Mouse (Mus musculus) E14TG2a.4 (cell line): ENCODE measurements around the gene Runx2.

Source experiments
- H3K27me3 ChIP-seq: 2 replicates; pipeline ENCODE4 v1.6.1; 2014; ENCODE audit warnings: low read length, control low read depth; ENCODE audit not compliant: insufficient read depth
- H3K36me3 ChIP-seq: 2 replicates; pipeline ENCODE4 v1.6.1; 2014; ENCODE audit warnings: low read length, control low read depth; ENCODE audit not compliant: insufficient read depth
- H3K4me1 ChIP-seq: replicated peaks from 2 replicates; pipeline ENCODE4 v1.6.1; 2014; ENCODE audit warnings: low read depth, low read length, control low read depth
- H3K4me3 ChIP-seq: replicated peaks from 2 replicates; pipeline ENCODE4 v1.5.1; 2014; ENCODE audit warnings: mild to moderate bottlenecking, low read length
- H3K9me3 ChIP-seq: 2 replicates; pipeline ENCODE4 v1.6.1; 2014; ENCODE audit warnings: low read length, control low read depth
- CTCF ChIP-seq: conservative IDR thresholded peaks from 2 replicates; pipeline ENCODE4 v1.5.1; 2014; ENCODE audit warnings: low read length
- NANOG ChIP-seq: IDR thresholded peaks from 2 replicates; pipeline ENCODE4 v1.6.1; 2014; ENCODE audit warnings: borderline replicate concordance, low read length, mixed read lengths
- POU5F1 ChIP-seq: IDR thresholded peaks from 2 replicates; pipeline ENCODE4 v1.6.1; 2014; ENCODE audit warnings: low read length, borderline replicate concordance

Runx2 gene

DNA sequence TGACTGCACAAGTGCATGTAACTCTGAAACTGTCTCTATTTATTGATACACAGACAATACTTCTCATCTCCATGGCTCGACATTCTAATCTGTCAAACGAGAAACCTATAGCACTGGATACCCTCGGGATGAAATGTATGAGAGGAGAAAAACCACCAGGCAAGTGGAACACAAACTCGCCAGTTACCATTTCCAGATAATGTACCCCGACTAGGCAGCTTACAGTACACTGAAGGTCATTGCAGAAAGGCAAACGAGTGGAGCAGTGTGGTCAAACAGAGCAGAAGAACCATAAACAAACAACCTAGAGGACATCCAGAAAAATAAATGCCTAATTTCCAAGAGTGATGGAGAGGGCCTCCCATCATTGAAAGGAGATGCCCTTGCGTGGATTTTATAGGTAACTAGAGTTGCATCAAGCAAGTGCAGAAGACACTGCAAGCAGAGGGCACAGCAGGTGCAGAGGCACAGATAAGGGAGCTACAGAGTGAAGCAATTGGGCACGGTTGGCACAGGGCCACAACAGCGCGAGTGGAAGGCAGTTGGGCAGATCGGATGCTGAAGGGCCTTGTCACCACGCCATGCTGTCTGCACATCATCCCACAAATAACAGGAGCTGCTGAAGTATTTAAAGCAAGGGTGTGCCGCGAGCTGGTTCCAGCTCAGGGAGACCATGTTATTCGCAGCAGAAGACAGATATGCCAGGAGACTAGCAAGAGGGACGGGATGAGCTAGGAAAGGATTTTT, 142.5 kb downstream of the Runx2 start:
- Histone ChIP-seq H3K4me1 (no peaks in the 10 kb centered on the region), H3K27me3 (peaks cover 5% of the 10 kb centered on the region), H3K4me3 (no peak overlapping the region), H3K36me3 (no peaks in the 10 kb centered on the region), H3K9me3 (no peaks in the 10 kb centered on the region)
- no peak for TF ChIP-seq POU5F1
- no peak for TF ChIP-seq NANOG
- TF ChIP-seq CTCF = no peak

GRCm38 (mm10) chr17:44669985-44670384, 144.6 kb downstream of the Runx2 start:
- Histone ChIP-seq H3K4me1 (no peaks in the 10 kb centered on the region), H3K4me3 (no peak overlapping the region), H3K9me3 (no peaks in the 10 kb centered on the region), H3K36me3 (no peaks in the 10 kb centered on the region), H3K27me3 (peaks cover 5% of the 10 kb centered on the region)
- TF ChIP-seq CTCF = no peak
- no peak for TF ChIP-seq NANOG
- TF ChIP-seq POU5F1 = no peak

DNA sequence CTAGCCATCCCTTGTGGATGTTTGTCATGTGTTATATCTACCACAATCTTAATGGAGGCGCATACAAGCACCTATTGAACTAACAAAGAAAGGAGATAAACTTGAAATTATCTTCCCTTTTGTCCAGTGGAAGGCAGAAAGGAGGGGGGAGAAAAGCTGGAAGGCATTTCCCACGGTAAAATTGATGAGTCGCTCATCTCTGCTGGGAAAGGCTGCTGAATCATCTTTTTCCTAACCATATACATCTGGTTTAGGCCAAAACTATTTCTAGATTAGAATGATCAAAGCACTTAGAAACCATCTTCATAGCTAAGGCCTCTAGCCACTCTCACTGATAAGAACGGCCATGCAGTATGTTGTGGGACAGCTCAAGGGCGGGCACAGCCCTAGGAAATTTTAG, 147.3 kb downstream of the Runx2 start:
- Histone ChIP-seq H3K36me3 (no peaks in the 10 kb centered on the region), H3K4me1 (no peaks in the 10 kb centered on the region), H3K9me3 (no peaks in the 10 kb centered on the region), H3K27me3 (peaks cover 4% of the 10 kb centered on the region; the same call in 1 of the 2 replicates), H3K4me3 (no peak overlapping the region)
- TF ChIP-seq CTCF = no peak
- no peak for TF ChIP-seq NANOG
- no peak for TF ChIP-seq POU5F1

- no peaks in the 10 kb centered on the region for H3K36me3 ChIP-seq
- H3K4me1 ChIP-seq = no peaks in the 10 kb centered on the region
- no peak overlapping the region for H3K4me3 ChIP-seq
- peaks cover 4% of the 10 kb centered on the region; the same call in 1 of the 2 replicates for H3K27me3 ChIP-seq
- H3K9me3 ChIP-seq = no peaks in the 10 kb centered on the region
- TF ChIP-seq NANOG = no peak
- TF ChIP-seq CTCF = no peak
- TF ChIP-seq POU5F1 = no peak
Measured at GRCm38 (mm10) chr17:44663872-44664271, 150.7 kb downstream of the Runx2 start.

DNA sequence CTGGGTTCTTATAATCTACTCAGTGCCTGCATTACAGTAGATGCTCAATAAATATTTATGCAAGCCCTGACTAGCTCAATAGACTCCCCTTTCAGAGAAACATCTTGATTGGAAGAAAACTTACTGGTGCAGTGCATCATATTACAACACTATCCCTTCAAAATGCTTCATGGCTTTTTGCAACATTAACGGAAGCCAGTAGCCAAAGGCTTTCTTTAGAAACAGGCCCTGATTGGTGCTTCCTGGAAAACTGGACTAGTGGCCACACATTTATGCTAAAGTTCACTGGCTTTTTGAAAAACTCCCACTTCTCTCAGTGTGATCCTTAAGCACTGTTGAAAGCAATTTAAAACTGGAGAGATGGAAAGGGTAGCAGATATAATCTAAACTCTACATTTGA, 151.4 kb downstream of the Runx2 start:
- no peak for TF ChIP-seq POU5F1
- TF ChIP-seq CTCF = no peak
- TF ChIP-seq NANOG = no peak
- H3K9me3 ChIP-seq = no peaks in the 10 kb centered on the region
- no peaks in the 10 kb centered on the region for H3K4me1 ChIP-seq
- H3K36me3 ChIP-seq = no peaks in the 10 kb centered on the region
- no peak overlapping the region for H3K4me3 ChIP-seq
- H3K27me3 ChIP-seq = peaks cover 2% of the 10 kb centered on the region; the same call in 1 of the 2 replicates

- H3K4me1 ChIP-seq = no peaks in the 10 kb centered on the region
- no peaks in the 10 kb centered on the region for H3K9me3 ChIP-seq
- no peak overlapping the region for H3K4me3 ChIP-seq
- TF ChIP-seq NANOG (no peak), CTCF (no peak), POU5F1 (no peak)
- peaks cover 2% of the 10 kb centered on the region; the same call in 1 of the 2 replicates for H3K27me3 ChIP-seq
- H3K36me3 ChIP-seq = no peaks in the 10 kb centered on the region
Measured at GRCm38 (mm10) chr17:44662080-44662706, 152.4 kb downstream of the Runx2 start.

DNA sequence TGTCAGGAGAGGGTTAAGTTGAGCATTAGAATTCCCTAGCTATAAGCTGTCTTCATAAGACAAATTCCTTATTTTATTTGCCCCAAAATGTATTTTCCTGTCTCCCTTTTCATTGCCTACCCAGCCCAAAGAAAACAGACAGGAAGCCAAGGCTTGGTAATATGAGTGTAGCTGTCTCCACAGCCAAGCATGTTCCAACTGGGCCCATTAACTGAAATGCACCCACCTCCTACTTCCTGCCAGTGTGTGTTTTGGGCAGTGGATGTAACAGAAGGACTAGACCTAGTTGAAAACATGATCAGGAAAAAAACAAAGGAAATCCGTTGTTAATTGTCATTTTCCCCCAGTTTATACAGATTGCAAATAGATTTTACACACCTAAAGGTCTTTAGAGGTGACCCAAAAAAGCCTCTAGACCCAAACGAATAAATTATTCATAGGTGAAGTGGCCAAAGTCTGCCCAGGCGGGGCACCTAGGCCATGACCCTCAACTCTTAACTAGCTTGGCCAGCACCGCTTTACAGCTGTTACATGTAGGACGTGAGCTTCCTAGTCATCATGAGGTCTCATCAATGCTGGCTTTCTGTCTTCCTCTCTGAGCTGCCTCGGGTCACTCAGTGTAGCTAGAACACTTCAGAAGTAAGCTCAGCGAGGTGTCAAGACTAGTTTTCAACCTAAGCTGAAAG, 154.3 kb downstream of the Runx2 start:
- Histone ChIP-seq H3K36me3 (no peaks in the 10 kb centered on the region), H3K9me3 (no peaks in the 10 kb centered on the region), H3K4me3 (no peak overlapping the region), H3K27me3 (0 out of 2 replicates have a peak, but pooled peaks cover 2% of the 10 kb centered on the region), H3K4me1 (no peaks in the 10 kb centered on the region)
- TF ChIP-seq POU5F1 = no peak
- TF ChIP-seq NANOG = no peak
- no peak for TF ChIP-seq CTCF

GRCm38 (mm10) chr17:44654503-44654902, 160.1 kb downstream of the Runx2 start:
- no peak for TF ChIP-seq NANOG
- TF ChIP-seq POU5F1 = no peak
- TF ChIP-seq CTCF = no peak
- H3K9me3 ChIP-seq = no peaks in the 10 kb centered on the region
- H3K27me3 ChIP-seq = no peaks in the 10 kb centered on the region
- H3K4me1 ChIP-seq = no peaks in the 10 kb centered on the region; the same call in 1 of the 2 replicates
- no peak overlapping the region for H3K4me3 ChIP-seq
- no peaks in the 10 kb centered on the region for H3K36me3 ChIP-seq
